Mouse (Mus musculus): ENCODE results near the gene Trp53rkb. TPM values are rescaled to one million over a fixed set of nuclear protein-coding genes. Genes with fewer than 3 reads are reported as not detected.

Trp53rkb gene
- 0.82 TPM for polyA plus RNA-seq (2014; fragmentation: Illumina TruSeq; extraction: RNeasy Lipid Tissue Mini Kit (QIAGEN cat#74804); ENCODE audit: low read depth, low replicate concordance)

DNA sequence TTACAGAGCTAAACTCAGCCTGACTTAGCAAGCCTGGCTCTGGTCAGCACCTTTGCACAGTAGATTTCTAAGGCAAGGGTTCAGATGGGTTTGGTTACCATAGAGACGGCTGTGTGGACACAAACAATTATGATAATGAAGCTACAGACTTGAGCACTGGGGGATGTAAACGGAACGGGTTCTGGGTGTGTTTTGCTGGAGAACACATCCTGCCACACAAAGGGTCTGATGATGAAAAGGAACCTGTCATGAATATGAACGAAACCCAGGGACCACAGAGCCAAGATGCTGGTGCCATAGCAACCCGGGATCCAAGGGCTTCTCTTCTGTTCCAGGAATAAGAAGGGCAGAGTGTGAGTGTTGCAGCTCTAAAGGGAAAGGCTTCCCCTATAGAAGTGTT, at the start of gene Trp53rkb:
Trp53rkb (plus strand) TSS at position 177 of the 400 bp plus-strand sequence.

DNA sequence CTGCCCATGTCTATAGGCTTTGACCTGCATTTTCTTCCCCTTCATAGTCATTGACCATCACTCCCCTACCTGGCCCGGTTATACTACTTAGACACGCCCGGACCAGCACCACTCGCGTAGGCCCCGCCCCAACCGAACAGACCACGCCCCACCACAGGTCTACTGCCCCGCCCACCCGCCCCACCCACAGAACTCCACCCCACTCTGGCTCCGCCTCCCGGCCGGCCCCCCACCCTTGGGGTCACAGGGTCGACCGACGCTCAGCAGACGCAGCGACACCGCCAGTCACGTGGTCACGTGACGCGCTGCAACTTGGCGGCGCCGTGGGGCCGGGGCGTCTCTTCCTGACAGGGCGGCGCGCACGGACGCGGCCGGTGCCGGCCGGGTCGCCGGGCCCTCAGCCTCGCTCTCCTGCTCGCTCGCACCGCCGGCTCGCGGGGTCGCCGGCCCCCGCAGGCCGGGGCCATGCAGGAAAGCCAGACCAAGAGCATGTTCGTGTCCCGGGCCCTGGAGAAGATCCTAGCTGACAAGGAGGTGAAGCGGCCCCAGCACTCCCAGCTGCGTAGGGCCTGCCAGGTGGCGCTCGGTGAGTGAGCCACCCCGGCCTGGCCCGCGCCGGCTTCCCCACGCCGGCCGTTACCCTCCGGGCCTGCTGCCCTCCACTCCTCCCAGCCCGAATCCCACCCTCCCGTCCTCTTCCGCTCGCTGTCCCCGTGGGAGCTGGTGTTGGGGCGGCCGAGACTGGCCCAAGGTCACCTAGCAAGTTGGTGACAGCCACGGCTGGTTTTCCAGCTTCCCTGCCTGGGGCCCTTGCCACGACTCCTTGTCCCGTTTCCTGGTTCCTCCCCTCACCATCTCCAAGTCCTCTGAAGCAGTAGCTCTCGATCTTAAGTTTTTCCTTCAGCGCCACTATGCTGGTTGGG, 13.2 kb downstream of the Trp53rkb start, which contains the start of gene Arfgef2:
Arfgef2 (plus strand) TSS at position 339 of the 923 bp plus-strand sequence.

Other genes starting within 250 kb of the Trp53rkb start
- 2.1 TPM for gene Prex1, start 78.7 kb upstream of the Trp53rkb start, polyA plus RNA-seq (2014; fragmentation: Illumina TruSeq; extraction: RNeasy Lipid Tissue Mini Kit (QIAGEN cat#74804); ENCODE audit: low read depth, low replicate concordance)
- gene Arfgef2, start 13.1 kb downstream of the Trp53rkb start, polyA plus RNA-seq (2014; fragmentation: Illumina TruSeq; extraction: RNeasy Lipid Tissue Mini Kit (QIAGEN cat#74804); ENCODE audit: low read depth, low replicate concordance): 33.8 TPM
- 403 TPM for gene Cse1l, start 113.5 kb downstream of the Trp53rkb start, polyA plus RNA-seq (2014; fragmentation: Illumina TruSeq; extraction: RNeasy Lipid Tissue Mini Kit (QIAGEN cat#74804); ENCODE audit: low read depth, low replicate concordance)
- 55.1 TPM for gene Stau1, start 203.8 kb downstream of the Trp53rkb start, polyA plus RNA-seq (2014; fragmentation: Illumina TruSeq; extraction: RNeasy Lipid Tissue Mini Kit (QIAGEN cat#74804); ENCODE audit: low read depth, low replicate concordance)
- gene Ddx27, start 222.7 kb downstream of the Trp53rkb start, polyA plus RNA-seq (2014; fragmentation: Illumina TruSeq; extraction: RNeasy Lipid Tissue Mini Kit (QIAGEN cat#74804); ENCODE audit: low read depth, low replicate concordance): 12.1 TPM